Mouse (Mus musculus) gastrocnemius, postnatal 36 days (tissue): ENCODE results near the gene Ppp3cb. TPM values are rescaled to one million over a fixed set of nuclear protein-coding genes. Genes with fewer than 3 reads are reported as not detected.

Experiments
- DNase-seq, 2 experiments: peaks; one replicate each; pipeline ENCODE4 v3.0.0; 2022
- intact Hi-C: fragments of 180-260 bp; cut with DNase I; formaldehyde crosslinking; loops from one replicate; pipeline ENCODE4 v1.15.1; 2025
- total RNA-seq, 2 experiments: library from RNA; stranded (reverse); gene quantifications; 2 replicates each; pipeline ENCODE4 v1.2.3; 2021

Gene Ppp3cb
- total RNA-seq, 2 experiments from 2014 or later, result 158 to 159 TPM

GRCm38 (mm10) chr14:20482051-20482751 lies 64.2 kb downstream of the Ppp3cb start:
- DNase-seq, result no peak
- intact Hi-C loops, result loop anchor here (5.0 kb wide), 1 partner anchor 70 kb away; no protein-coding TSS in a partner anchor

- no peak for DNase-seq
- intact Hi-C loops, result loop anchor here (5.0 kb wide), 1 partner anchor 69 kb away; no protein-coding TSS in a partner anchor
Observed at GRCm38 (mm10) chr14:20481211-20481610, 65.2 kb downstream of the Ppp3cb start.

- DNase-seq, result no peak
- intact Hi-C loops, result loop anchor here (5.0 kb wide), 1 partner anchor 68 kb away; no protein-coding TSS in a partner anchor
Observed at GRCm38 (mm10) chr14:20480195-20480579, 66.2 kb downstream of the Ppp3cb start.

GRCm38 (mm10) chr14:20479291-20480194 lies 66.8 kb downstream of the Ppp3cb start, which contains the start of gene Anxa7:
Anxa7 (minus strand) TSS chr14:20480133.
- peak; percentile 60 to 68 for DNase-seq
- intact Hi-C loops, result loop anchor here (5.0 kb wide), 1 partner anchor 67 kb away; no protein-coding TSS in a partner anchor

GRCm38 (mm10) chr14:20478801-20479200 lies 67.6 kb downstream of the Ppp3cb start:
- intact Hi-C loops, result no loop called here
- DNase-seq, result peak; percentile 15 to 32

GRCm38 (mm10) chr14:20478385-20478784 lies 68.0 kb downstream of the Ppp3cb start:
- intact Hi-C loops, result no loop called here
- DNase-seq, result no peak

GRCm38 (mm10) chr14:20477261-20478025 lies 68.9 kb downstream of the Ppp3cb start:
- no peak for DNase-seq
- intact Hi-C loops, result no loop called here

GRCm38 (mm10) chr14:20460216-20460615 lies 86.2 kb downstream of the Ppp3cb start:
- no peak for DNase-seq
- intact Hi-C loops, result no loop called here

GRCm38 (mm10) chr14:20458378-20458777 lies 88.0 kb downstream of the Ppp3cb start:
- intact Hi-C loops, result no loop called here

GRCm38 (mm10) chr14:20452929-20453328 lies 93.4 kb downstream of the Ppp3cb start:
- DNase-seq, result no peak
- intact Hi-C loops, result no loop called here

More at GRCm38 (mm10) chr14:20458378-20458777, 88.0 kb downstream of the Ppp3cb start:
- no peak for DNase-seq

- DNase-seq, result no peak
- intact Hi-C loops, result no loop called here
Observed at GRCm38 (mm10) chr14:20451765-20452331, 94.5 kb downstream of the Ppp3cb start, which contains the start of gene Cfap70. Cfap70 (minus strand) TSS chr14:20452226.

GRCm38 (mm10) chr14:20451302-20451701 lies 95.1 kb downstream of the Ppp3cb start:
- intact Hi-C loops, result no loop called here
- DNase-seq, result no peak

Other genes starting within 250 kb of the Ppp3cb start
- gene Ecd, start 198.5 kb downstream of the Ppp3cb start, total RNA-seq, result 10 to 100 TPM; 30.3 to 31.8 TPM
- gene Fam149b, start 198.4 kb downstream of the Ppp3cb start, total RNA-seq, result 10 to 100 TPM; 19.4 to 21.0 TPM
- gene Dnajc9, start 157.7 kb downstream of the Ppp3cb start, total RNA-seq, result 10 to 100 TPM in 1 of 2 experiments, 1 to 10 TPM in 1; 7.3 to 11.8 TPM
- gene Mrps16, start 152.9 kb downstream of the Ppp3cb start, total RNA-seq, result 10 to 100 TPM; 40.4 to 41.3 TPM
- gene Cfap70, start 94.3 kb downstream of the Ppp3cb start, total RNA-seq, result under 1 TPM; 0.08 to 0.22 TPM
- gene Anxa7, start 66.4 kb downstream of the Ppp3cb start, total RNA-seq, result 10 to 100 TPM; 29.1 to 36.8 TPM
- gene Mss51, start 49.7 kb downstream of the Ppp3cb start, total RNA-seq, result 10 to 100 TPM; 20.2 to 36.2 TPM
- 1 to 10 TPM; 5.2 to 6.8 TPM for gene Usp54, start 94.5 kb upstream of the Ppp3cb start, total RNA-seq
- gene Myoz1, start 110.0 kb upstream of the Ppp3cb start, total RNA-seq, result 1,000 to 10,000 TPM; 3,097 to 3,157 TPM
- gene Synpo2l, start 121.8 kb upstream of the Ppp3cb start, total RNA-seq, result 100 to 1,000 TPM; 158 to 184 TPM
- gene Sec24c, start 127.7 kb upstream of the Ppp3cb start, total RNA-seq, result 10 to 100 TPM; 71.5 to 73.6 TPM
- gene Fut11, start 148.4 kb upstream of the Ppp3cb start, total RNA-seq, result 1 to 10 TPM; 2.5 to 2.7 TPM
- 100 to 1,000 TPM in 1 of 2 experiments, 10 to 100 TPM in 1; 99.9 to 110 TPM for gene Chchd1, start 156.4 kb upstream of the Ppp3cb start, total RNA-seq
- 10 to 100 TPM; 28.5 to 30.6 TPM for gene Zswim8, start 161.0 kb upstream of the Ppp3cb start, total RNA-seq
- gene Ndst2, start 188.0 kb upstream of the Ppp3cb start, total RNA-seq, result 1 to 10 TPM; 4.9 to 7.3 TPM
- 100 to 1,000 TPM; 170 to 172 TPM for gene Camk2g, start 247.5 kb upstream of the Ppp3cb start, total RNA-seq